Mouse (Mus musculus) right cerebral cortex, postnatal 36 days (tissue): Measurements from ENCODE around the gene Furin.

Experiments used
- DNase-seq, 2 experiments: peaks; one replicate each; pipeline ENCODE4 v3.0.0; 2022; ENCODE audit warnings: low spot score in 2 of 2, mixed read lengths in 1 of 2

Furin gene

GRCm38 (mm10) chr7:80405188-80405695, at the start of gene Furin:
TSS of gene Furin (minus strand) at chr7:80405436.
- DNase-seq: no peak

DNA sequence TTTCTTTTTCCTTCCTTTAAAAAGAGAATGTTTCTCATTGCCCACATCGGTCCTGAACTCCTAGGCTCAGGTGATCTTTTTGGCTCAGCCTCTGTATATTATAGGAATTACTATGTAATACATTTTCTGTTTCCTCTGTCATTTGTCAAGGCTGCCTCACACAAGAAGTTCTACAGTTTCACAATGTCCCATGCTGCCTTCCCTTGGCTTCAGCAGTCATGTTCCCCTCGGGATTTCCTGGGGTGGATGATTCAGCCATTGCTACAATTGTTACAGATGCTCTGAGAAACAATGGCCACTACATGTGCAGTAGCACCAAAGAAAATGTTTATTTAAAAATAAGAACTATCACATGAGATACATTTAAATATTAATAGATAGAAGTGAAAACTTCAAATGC, 49.5 kb upstream of the Furin start:
- DNase-seq: no peak

DNA sequence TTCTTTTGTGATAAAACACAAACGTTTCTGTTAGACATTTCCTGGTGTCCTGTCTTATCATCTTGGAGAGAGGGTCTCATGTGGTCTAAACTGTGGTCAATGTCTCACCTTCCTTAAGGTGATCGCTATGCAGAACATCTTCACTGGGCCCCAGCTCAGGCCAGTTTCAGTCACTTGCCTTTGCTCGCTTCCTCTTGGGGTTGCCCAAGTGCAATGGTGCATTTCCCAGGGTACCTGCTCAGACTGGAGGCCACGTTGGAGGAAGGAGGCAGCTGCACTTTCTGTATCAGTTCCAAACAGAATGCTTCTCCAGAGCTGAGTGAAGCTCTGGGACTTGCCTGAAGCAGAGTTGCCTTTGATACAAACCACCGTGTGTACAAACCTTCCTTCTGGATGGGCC, 48.8 kb upstream of the Furin start:
- DNase-seq: no peak

DNA sequence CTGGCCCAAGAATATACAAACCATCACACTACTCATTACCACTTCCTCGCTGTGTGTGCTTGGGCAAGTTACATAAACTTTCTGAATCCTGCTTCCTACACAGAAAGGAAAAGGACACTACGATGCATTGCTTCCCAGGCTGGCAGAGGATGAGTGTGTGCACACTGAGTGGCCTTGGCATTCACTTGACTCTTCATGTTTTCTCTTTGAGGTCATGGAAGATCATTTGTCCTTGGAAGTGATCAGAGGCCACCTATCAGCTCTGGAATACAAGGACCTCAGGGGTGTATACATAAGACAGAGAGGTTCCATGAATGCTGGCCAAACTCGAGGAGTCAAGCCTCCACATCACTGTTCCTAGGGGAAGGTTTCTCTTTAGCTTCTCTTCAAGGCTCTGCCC, 47.9 kb upstream of the Furin start:
- no peak for DNase-seq

DNA sequence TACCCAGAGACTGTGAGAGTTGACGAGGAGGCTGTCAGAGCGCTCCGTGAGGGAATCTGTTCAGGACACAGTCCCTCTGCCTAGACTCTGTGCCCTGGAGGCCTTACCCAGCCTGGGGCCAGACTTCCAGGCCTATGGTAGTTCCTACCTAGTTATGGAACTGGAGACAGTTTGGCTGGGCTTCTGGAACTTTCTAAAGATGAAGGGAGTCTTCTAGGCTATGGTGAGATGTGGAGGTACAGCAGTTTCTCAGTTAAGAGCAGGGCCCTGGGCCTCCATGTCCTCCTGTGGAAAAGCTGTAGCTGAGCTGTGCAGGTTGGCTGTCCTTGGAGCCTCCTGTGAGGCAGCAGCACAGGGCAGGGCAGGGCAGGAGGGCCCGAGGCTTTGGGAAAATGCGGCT, 47.0 kb upstream of the Furin start:
- no peak for DNase-seq

- no peak for DNase-seq
Observed at GRCm38 (mm10) chr7:80451550-80452232, 46.5 kb upstream of the Furin start.

DNA sequence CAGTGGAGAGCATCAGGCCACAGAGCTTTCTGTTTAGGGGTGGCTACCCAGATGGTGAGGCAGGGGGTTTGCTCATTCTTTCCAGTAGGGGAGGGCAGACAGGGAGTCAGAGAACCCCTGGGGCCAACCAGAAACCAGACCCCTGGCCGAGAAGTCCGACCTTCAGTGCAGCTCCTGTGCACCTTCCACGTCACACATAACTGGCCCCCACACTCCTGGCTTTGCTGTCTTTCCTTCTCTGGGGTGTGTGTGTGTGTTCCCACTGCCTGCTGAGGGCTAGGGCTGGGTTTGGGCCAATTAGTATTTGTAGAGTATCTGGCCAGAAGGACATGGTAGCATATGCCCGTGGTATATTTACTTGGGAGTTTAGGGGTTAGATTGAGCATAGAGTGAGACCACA, 45.1 kb upstream of the Furin start:
- DNase-seq: no peak

DNA sequence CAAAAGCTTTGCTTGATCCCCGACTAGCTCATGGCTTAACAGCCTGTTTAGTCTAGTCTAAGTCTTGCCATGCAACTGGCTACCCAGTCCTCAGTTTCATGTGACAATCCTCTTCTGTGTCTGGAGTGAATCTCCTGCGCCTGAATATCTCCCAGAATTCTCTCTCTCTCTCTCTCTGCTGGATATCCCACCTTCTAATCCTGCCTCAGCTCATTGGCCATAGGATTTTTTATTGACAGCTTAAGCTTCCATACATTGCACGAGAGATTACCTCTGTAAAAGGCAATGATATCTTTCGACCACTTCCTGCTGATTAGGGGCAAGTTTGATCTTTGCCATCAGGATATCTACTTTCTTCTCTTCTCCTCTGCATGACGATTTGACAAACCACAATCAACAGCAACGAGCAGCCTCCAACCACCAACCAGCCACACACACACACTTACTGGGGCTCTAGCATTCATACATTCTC, 44.4 kb upstream of the Furin start:
- no peak for DNase-seq

DNA sequence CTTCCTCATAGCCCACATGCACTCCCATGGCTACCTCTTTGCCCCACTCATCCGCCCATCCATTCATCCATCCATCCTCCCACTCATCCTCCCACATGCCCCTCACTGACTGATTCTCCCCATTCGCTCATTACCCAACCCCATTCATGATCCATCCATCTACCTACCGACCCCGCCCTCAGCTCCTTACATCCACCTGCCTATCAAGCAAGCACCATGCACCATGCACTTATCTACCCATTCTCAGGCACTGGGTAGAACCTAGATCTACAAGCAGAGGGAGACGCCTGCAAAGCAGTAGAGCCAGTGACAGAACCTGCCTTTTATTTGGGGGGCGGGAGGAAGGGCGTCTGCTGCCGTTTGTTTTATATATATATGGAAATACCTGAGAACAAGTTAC, 42.1 kb upstream of the Furin start:
- no peak for DNase-seq

DNA sequence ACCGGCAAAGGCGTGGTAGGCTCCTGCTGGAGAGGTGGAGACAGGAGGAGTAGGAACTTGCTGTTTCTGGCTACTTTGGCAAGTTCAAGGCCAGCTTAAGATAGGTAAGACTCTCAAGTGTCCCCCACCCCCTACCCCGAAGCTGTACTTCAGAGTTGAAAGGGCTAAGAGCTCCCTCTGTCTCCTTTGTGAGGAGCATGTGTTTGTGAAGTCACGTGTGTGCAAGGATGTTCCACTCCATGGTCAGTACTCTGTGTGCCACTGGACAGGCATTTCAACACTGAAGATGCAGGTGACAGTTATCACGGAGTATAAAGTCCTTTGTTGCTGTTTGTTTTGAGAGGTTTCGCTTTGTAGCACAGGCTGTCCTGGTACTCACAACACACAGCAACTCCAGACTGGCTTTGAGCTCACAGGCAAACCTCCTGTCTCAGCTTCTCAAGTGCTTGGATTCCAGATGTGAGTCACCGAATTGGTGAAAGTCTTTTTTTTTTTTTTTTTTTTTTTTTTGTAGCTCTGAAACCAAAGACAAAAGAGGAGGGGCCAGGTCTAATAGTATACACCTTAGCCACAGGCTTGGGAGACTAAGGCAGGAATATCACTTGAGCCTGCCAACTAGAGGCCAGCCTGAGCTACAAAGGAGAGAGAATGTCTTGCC, 41.1 kb upstream of the Furin start:
- no peak for DNase-seq

GRCm38 (mm10) chr7:80445492-80445891, 40.3 kb upstream of the Furin start:
- no peak for DNase-seq

GRCm38 (mm10) chr7:80444401-80445249, 39.4 kb upstream of the Furin start:
- DNase-seq: no peak

GRCm38 (mm10) chr7:80443124-80443523, 37.9 kb upstream of the Furin start:
- no peak for DNase-seq

GRCm38 (mm10) chr7:80441986-80442904, 37.0 kb upstream of the Furin start:
- no peak for DNase-seq

DNA sequence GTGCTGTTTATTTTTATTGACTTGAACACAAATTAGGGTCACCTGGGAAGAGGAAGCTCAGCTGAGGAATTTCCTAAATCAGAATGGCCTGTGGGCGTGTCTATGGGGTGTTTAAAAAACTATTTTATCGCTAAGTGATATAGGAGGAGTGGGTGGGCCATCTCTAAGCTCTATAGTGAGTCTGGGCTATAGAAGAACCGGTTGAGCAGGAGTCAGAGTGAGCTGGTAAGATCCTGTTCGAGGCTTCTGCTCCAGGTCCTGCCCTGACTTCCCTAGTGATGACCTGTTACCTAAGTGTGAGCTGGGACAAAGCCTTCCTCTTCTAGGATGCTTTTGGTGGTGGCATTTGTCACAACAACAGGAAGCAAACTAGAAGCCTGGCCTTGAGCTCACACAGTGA, 35.4 kb upstream of the Furin start:
- DNase-seq: no peak

GRCm38 (mm10) chr7:80439789-80440488, 34.7 kb upstream of the Furin start:
- DNase-seq: no peak

DNA sequence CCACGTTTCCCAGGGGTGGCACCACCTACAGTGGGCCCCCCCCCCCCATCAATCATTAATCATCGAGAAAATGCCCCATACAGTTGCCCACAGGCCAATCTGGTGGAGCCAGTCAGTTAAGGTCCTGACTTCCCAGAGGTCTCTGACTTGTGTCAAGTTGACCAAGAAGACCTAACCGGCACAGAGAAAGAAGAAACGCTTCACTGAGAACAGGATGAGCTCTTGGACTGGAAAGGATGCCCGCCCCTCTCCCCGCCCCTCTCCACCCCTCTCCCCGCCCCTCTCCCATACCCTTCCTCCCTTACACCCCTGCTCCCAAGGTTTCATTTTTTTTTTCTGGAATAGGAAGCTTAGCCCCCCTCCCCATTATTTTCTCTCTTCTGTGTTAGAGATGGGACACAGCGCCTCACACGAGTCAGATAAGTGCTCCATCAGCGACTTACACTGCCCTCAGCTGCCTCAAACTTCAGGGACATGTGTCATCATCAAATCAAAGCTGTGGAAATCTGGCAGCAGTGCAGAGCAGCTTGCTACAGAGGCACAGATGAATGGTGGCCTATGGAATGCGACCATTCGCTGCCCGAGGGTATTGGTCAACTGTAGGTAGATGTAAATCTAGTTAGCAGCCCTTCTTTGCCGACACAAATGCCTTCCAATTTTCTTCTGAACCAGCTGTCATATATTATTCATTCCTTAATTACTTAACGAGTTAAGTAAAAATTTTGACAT, 34.0 kb upstream of the Furin start:
- no peak for DNase-seq

- no peak for DNase-seq
Observed at GRCm38 (mm10) chr7:80436571-80436970, 31.3 kb upstream of the Furin start.

DNA sequence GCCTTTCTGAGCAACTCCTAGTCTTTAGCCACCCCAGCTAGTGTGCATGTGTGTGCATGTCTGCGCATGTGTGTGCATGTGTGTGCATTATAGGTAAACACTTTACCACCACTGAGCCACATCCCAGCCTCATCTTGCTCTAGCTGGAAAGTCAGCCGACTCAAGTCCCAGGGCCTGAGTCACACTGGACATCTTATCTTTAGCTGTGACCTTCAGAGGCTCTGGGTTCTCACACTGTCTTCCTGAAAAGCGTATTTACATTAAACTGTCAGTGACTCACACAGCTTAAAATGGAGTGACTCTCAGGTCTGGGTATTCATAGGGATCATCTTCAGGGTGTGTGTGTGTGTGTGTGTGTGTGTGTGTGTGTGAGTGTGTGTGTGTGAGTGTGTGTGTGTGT, 30.4 kb upstream of the Furin start:
- DNase-seq: no peak

DNA sequence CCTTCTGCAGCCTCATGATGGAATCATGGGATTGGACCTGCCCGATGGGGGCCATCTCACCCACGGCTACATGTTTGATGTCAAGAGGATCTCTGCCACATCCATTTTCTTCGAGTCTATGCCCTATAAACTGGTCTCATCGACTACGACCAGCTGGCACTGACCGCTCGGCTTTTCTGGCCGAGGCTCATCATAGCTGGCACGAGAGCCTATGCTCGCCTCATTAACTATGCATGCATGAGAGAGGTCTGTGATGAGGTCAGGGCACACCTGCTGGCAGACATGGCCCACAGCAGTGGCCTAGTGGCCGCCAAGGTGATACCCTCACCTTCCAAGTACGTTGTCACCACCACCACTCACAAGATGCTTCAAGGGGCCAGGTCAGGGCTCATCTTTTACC, 24.4 kb upstream of the Furin start:
- DNase-seq: no peak
